Mouse (Mus musculus): ENCODE measurements at regions not wholly inside any gene's neighbourhood (a gene's known extent, or its start where the extent isn't known, plus 50 kb on each side); places are given as distances from the start of the nearest gene placed in this dataset.
A peak's percentile ranks its signal among the peaks of the same experiment; 100 is the strongest.

DNA sequence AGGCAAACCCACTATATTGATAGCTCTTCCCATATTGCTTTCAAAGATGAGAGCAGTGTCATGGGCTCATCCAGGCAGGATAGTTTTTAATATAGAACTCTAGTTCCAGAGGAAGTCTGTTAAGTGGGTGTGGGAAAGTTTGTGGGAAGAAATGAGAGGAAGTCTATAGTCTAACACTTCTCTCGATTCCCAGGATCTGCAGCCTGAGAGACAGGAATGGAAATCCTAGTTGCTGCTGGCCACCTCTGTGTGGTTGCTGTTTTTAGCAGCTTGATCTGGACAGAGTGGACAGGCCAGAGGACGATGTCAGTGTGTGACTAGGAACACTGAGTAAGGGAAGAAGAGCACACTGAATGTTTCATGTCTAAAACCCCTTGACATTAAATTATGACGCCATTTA, 76.8 kb upstream of the Peli1 start:
- no peak for ATAC-seq (replicated peaks in 1 of 2; ENCODE audit: insufficient read depth in 1 of 2, low FRiP score in 2 of 2, low TSS enrichment in 1 of 2, low read depth in 1 of 2, poor library complexity in 2 of 2, severe bottlenecking in 2 of 2)

DNA sequence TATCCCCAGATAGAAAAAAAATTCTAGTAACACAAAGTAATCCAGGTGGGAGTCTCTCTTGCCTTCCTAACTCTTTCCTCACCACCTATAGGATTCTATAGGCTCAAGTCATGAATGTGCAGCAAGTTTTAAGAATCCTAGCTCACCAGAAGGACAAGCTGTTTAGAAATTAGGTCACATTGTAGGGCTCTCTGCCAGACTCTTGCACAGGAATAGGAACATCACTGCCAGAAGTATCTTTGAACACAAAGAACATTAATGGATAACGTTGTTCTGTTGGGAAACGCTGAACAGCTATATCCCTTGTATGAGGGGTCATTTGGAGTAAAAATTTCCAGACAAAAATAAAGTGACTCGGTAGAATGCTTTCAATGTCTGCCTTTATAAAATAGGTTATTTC, 75.6 kb upstream of the Peli1 start:
- ATAC-seq (replicated peaks in 1 of 2; ENCODE audit: insufficient read depth in 1 of 2, low FRiP score in 2 of 2, low TSS enrichment in 1 of 2, low read depth in 1 of 2, poor library complexity in 2 of 2, severe bottlenecking in 2 of 2), result no peak

DNA sequence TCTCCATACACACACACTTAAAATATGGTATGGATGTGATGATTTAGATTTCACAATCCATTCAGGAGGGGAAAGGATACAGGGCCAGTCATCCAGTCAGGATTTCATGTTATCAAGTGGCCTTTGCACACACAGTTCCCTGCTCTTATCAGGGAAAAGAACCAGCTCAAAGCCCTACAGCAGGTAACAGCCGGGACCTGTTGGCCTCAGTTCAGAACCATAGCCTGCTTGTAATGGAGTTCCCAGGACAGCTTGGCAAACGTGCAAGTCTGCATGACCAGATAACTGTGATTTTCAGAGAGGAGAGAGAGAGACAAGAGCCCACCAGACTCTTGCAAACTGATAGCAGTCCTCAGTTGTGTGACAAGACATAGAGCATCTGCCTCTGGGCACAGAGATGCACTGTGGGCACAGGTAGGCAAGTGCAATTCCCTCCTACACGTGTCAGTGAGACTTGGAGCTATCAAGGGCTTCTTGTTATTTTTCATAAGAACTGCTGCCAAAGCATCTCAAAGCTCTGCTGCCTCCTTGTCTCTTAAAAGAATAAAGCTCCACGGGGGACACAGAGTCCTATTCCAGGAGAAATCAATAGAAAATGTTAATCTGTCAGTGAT, 74.9 kb upstream of the Peli1 start:
- no peak for ATAC-seq (replicated peaks in 1 of 2; ENCODE audit: insufficient read depth in 1 of 2, low FRiP score in 2 of 2, low TSS enrichment in 1 of 2, low read depth in 1 of 2, poor library complexity in 2 of 2, severe bottlenecking in 2 of 2)

DNA sequence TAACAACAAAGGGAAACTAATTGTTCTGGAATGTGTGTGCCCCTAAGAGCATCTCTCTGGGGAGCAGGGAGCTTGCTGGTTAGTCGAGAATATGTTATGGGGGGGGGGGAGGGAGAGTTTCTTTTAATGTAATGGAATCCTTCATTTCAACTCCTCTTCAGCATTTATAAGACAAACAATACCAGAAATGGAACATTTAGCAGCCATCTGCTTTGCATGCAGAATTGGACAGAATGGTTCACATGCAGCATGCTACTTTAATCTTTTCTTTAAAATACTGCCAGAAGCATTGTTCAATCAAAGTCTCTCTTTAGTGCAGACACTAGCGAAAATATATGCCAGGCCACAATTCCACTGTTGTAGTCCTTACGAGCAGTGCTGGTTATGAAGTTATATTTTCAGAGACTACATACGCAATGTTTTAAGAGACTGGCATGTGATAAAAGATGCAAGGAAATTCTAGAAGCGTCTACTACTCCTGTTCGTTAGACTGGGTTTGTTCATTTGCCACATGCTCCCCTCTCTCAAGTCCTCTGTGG, 74.2 kb upstream of the Peli1 start:
- no peak for ATAC-seq (replicated peaks in 1 of 2; ENCODE audit: insufficient read depth in 1 of 2, low FRiP score in 2 of 2, low TSS enrichment in 1 of 2, low read depth in 1 of 2, poor library complexity in 2 of 2, severe bottlenecking in 2 of 2)

DNA sequence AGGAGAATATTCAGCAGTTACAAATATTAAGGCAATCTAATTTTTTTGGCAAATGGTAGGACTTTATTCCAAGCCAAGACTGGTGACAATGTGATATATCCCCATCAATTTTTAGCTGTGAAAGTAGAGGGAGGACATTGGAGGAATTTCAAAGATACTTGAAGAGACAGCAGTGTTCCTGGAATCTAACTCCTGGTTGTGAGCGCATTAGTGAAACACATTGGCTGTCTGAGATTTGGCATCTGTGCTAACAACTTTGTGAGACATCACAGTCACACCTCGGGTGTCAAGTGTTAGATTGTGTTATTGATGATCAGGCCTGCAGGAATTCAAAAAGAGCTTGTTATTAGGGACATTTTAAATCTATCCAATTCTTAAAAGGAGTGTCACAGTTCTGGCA, 71.3 kb upstream of the Peli1 start:
- no peak for ATAC-seq (replicated peaks in 1 of 2; ENCODE audit: insufficient read depth in 1 of 2, low FRiP score in 2 of 2, low TSS enrichment in 1 of 2, low read depth in 1 of 2, poor library complexity in 2 of 2, severe bottlenecking in 2 of 2)

DNA sequence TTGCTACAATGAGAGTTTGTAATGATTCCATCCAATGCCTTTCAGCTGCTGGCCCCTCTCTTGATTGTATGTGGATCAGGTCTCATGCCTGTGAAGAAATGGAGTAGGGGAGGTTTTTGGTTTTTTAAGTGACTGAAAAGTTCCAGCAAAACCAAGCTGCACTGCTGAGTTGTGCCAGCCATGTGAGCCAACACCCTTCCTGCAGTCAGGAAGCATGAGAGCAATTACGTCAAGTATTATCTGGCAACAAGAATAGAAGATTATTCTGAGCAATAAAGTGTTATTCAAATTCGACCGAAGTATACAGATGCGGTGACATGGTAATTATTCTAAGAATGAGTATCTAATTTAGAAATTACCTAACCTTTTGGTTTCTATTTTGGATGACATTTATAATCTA, 67.0 kb upstream of the Peli1 start:
- ATAC-seq (replicated peaks in 1 of 2; ENCODE audit: insufficient read depth in 1 of 2, low FRiP score in 2 of 2, low TSS enrichment in 1 of 2, low read depth in 1 of 2, poor library complexity in 2 of 2, severe bottlenecking in 2 of 2), result no peak

DNA sequence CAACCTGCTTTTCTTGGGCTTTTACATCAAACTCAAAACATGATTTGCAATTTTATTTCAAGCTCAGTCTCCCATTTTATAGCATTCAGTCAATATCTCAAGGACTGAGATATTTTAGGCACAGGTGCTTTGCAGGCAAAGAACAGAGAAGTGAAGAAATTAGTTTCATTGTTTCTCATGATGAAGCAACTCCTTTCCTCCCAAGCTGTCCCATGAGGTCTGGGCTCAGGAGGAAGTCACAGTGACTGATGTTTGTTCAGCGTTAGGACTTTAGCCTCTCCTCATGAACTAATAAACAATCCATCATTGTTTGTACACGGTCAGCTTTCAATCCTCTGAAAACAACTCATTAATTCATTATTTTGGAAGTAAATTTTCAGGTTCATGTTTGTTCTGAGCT, 66.6 kb upstream of the Peli1 start:
- peak; percentile 51 to 53; a peak in 2 of 4 replicates for ATAC-seq (replicated peaks in 1 of 2; ENCODE audit: insufficient read depth in 1 of 2, low FRiP score in 2 of 2, low TSS enrichment in 1 of 2, low read depth in 1 of 2, poor library complexity in 2 of 2, severe bottlenecking in 2 of 2)

DNA sequence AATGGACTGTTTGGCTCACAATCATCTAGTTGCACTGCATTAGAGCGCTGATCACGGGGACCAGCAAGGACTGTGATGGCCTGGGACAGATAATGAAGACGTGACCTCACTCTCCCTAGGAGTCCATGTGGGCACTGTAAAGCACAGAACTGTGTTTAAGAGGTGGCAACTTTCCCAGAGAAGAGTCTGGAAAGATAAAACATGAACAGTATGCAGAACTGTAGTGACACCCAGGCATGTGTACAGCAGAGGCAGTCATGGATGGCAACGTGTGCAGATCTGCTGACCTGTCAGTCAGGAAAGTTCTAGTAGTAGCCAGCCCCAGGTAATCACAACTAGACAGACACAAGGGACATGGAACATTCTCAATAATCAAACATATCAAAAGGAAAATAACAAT, 63.8 kb upstream of the Peli1 start:
- ATAC-seq (replicated peaks in 1 of 2; ENCODE audit: insufficient read depth in 1 of 2, low FRiP score in 2 of 2, low TSS enrichment in 1 of 2, low read depth in 1 of 2, poor library complexity in 2 of 2, severe bottlenecking in 2 of 2), result no peak

DNA sequence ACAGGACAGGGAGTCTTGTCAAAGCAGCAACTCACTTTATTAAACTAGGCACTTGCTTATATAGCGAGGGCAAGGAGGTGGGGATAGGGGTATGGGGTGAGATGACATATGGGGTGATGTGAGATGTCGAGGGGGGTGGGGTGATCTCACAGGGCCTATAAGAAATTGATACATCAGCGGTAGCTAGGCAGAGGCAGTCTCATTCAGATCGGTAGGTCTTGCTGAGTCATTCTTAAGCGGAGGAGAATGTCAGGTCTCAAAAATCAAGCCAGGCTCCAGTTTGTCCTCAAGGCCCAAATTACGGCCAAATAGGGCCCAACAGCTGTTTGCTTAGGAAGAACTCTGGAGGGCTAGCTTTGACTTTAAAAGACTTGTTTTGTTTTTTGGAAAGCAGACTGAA, 60.7 kb upstream of the Peli1 start:
- no peak for ATAC-seq (replicated peaks in 1 of 2; ENCODE audit: insufficient read depth in 1 of 2, low FRiP score in 2 of 2, low TSS enrichment in 1 of 2, low read depth in 1 of 2, poor library complexity in 2 of 2, severe bottlenecking in 2 of 2)

DNA sequence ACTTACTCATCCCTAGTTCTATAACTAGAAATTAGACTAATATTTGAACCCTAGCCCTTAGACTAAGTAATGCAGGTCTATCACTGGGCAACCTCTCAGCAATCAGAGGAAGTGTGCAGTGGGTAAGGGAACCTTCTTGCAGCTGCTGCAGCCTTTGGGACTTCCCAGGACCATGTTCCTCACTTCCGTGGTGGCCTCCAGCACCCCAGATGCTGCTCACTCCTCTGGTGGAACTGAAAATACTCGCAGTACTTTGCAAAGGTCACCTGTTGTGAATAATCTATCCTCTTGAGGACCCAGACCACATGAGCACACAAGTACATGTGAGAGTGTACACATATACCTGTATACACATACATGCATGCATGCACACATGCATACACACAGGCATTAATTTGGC, 59.3 kb upstream of the Peli1 start:
- no peak for ATAC-seq (replicated peaks in 1 of 2; ENCODE audit: insufficient read depth in 1 of 2, low FRiP score in 2 of 2, low TSS enrichment in 1 of 2, low read depth in 1 of 2, poor library complexity in 2 of 2, severe bottlenecking in 2 of 2)

DNA sequence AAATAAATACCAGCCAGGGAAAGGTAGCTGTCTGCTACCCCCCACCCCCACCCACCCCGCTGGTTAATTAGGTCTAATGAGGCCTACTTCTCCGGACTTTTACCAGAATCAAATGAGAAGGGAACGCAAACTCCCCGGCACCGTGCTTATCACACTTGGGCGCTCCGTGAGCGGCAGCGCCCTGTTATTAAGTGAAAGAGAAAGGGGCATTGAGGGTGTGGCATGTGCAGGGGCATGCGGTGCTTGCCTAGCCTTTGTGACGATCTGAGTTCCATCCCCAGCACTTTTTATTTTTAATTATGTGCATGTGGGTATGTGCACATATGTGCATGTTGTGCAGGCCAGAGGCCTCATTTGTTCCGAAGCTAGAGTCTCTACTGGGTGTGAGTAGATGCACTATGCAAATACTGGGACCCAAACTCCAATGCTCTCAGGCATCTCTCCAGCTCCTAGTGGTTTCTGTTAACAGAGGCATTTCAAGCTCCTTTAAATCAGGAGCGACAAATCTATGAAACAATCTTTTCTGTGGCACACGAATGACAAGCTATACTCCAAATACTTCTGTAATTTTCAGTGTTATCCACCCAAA, 57.8 kb upstream of the Peli1 start:
- ATAC-seq (replicated peaks in 1 of 2; ENCODE audit: insufficient read depth in 1 of 2, low FRiP score in 2 of 2, low TSS enrichment in 1 of 2, low read depth in 1 of 2, poor library complexity in 2 of 2, severe bottlenecking in 2 of 2), result no peak

DNA sequence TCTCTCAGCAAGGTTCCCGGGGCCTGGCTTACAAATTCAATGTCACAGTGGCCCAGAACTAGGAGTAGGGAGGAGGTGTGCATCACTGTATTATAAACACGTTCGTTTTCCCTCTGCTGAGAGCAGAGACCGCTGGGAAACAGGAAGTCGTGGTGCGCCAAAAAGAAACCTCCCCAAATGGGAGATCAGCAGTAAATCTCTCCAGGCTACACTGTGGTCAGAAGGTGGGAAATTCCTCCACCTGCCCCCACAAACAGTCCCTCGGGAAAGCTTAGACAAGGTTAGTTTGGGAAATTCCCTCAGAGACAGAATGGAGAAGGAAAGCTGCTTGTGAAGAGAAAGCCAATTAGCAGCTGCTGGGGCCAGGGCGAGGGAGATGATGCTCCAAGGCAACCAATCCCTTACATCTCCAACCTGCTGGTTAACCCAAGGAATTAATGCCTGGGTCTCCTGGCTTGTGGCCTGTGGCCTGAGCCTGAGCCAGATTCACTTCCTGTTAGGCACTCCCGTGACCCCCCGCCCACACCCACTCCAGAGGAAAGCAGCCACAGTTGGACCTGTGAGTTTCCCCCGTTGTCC, 57.2 kb upstream of the Peli1 start:
- ATAC-seq (replicated peaks in 1 of 2; ENCODE audit: insufficient read depth in 1 of 2, low FRiP score in 2 of 2, low TSS enrichment in 1 of 2, low read depth in 1 of 2, poor library complexity in 2 of 2, severe bottlenecking in 2 of 2), result peak; percentile 77

DNA sequence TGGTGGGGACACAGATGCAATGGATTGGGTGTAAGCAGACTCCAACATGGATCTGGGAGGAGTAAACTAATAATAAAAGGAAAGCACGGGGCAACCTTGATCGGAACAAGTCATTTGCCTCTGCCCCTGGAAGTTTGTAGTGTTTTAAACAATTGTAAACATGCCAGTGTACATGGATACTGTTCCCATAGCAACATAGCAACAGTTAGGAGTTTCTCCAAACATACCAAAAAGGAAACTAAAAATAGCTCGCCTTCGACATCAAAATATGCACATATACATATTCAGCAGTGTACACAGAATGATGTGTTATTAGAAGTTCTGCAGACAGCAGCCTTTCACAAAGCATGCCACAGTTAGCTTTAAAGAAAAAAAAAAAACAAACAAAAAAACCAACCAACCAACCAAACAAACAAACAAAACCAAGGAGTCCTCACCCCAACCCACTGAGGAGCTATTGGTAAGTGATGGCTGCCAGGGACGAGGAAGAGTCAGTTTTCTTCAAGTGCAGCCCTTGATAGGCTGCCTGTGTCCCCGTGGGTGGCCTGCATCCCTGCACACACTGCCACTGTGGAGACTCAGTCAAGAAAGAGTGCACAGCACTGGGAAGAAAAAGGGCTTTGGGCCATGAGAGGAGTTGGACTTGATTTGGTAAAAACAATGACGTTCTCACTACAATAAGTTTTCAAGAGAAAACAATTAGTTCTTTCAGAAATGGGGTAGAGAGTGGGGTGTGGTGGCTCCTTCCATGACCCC, 54.8 kb upstream of the Peli1 start:
- no peak for ATAC-seq (replicated peaks in 1 of 2; ENCODE audit: insufficient read depth in 1 of 2, low FRiP score in 2 of 2, low TSS enrichment in 1 of 2, low read depth in 1 of 2, poor library complexity in 2 of 2, severe bottlenecking in 2 of 2)

DNA sequence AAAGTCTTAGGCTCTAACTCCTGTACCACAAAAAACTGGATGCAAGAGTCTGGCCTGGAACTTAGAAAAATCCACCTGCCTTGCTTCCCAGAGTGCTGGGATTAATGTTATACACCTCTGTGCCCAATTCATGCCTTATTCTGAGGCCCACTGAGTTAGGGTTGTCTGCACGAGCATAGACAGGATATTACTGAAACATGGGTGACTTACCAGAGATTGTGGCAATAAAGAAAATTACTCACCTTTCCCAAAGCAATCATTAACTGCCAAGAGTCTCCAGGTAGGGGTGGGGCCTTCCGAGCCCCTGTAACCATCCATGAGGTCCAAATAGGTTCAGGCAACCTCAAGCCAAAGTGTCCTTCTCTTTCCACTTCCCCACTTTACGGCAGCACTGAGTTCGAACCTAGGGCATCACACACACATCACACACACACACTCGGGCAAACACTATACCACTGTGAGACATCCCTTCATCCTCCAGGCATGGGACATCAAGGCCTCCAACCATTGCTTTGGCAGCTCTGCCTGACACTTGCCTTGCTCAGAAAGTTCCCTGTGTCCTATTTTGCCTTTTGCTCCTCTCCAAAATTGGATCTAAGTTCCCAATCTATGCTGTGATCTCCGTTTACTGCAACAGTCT, 53.7 kb upstream of the Peli1 start:
- no peak for ATAC-seq (replicated peaks in 1 of 2; ENCODE audit: insufficient read depth in 1 of 2, low FRiP score in 2 of 2, low TSS enrichment in 1 of 2, low read depth in 1 of 2, poor library complexity in 2 of 2, severe bottlenecking in 2 of 2)

DNA sequence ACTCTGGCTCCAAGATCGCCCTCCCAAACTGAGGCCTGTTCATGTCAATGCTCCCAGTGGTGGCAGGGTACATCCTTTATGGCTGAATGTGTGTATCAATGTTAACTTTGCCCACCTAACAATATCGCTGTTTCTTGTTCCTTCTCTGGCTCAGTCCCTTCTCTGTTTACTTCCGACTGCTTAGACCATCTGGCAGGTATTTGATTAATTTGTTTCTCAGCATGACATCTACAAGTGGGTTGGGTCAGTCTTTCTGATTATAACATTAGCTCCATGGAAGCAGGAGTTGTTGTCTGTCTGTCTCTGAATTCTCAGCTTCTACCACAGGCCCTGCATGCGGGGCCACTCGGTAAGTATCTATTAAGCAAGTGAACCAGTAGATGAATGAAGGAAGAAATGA, 49.9 kb upstream of the Peli1 start:
- ATAC-seq (replicated peaks in 1 of 2; ENCODE audit: insufficient read depth in 1 of 2, low FRiP score in 2 of 2, low TSS enrichment in 1 of 2, low read depth in 1 of 2, poor library complexity in 2 of 2, severe bottlenecking in 2 of 2), result no peak
